Mouse (Mus musculus): ENCODE data around the gene Rasgef1b.

DNA sequence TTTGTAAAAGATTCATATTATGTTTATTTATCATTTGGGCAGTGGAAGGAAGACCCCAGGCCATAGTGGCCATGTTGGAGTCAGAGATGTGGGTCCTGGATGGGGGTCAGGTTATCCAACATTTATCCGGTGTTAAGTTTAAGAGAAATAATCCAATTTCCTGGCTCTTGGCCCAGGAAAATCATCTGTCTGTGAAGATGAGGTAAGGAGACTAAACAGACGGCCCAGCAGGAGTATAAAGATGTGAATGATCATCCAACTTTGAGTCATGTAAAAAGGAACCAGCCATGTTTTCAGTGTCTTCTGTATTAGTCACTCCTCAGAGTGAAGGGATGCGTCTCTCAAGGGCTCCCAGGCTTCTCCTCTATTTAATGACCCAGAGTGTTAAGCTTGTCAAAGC is 35.4 kb upstream of the Rasgef1b start:
- no peak for TF ChIP-seq CTCF (IDR thresholded peaks at IDR 0.05; ENCODE audit: control insufficient read depth, insufficient read depth, low read length)
- TF ChIP-seq POLR2A (IDR thresholded peaks at IDR 0.05; ENCODE audit: borderline replicate concordance, control insufficient read depth, low read depth, low read length): no peak
